Mouse (Mus musculus): ENCODE results near the gene Pusl1. TPM values are rescaled to one million over a fixed set of nuclear protein-coding genes. Genes with fewer than 3 reads are reported as not detected.

Gene Pusl1
- polyA plus RNA-seq, 1 experiment from 2014 or later, result 15.3 TPM

DNA sequence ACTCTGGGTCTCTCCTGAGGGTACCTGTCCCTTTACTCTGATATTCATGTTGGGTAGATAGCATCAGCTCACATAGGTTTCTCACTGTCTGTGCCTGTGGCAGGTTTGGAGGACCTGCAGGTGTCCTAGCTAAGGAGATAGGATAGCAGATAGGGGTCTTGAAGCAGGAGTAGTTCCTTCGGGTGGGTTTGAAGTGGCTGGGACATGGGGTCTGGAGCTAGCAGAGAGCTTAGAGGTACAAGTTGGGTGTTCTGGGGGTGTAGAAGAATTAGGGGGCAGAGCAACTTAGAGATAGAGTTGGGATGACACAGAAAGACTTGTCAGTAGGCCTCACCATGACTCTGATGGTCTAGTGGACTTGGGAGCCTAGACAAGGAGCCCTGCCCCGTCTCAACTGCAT is 42.2 kb downstream of the Pusl1 start:
- ATAC-seq (no peak), DNase-seq (no peak)
- Histone ChIP-seq H3K4me2 (ENCODE audit: low read depth, low read length) (peak overlapping the region; percentile 95), H3K4me1 (ENCODE audit: insufficient read depth) (peaks cover 40% of the 10 kb centered on the region), H3K4me3 (ENCODE audit: low read depth, low read length) (no peak overlapping the region), H3K27ac (ENCODE audit: low read depth) (no peak overlapping the region), H3K9me3 (ENCODE audit: low read length) (no peaks in the 10 kb centered on the region), H3K36me3 (replicated peaks; ENCODE audit: insufficient read depth, low read length) (no peaks in the 10 kb centered on the region; the same call in 1 of the 2 replicates), H3K9ac (replicated peaks) (peak overlapping the region; percentile 95), H3K27me3 (ENCODE audit: insufficient read depth, low read length) (no peaks in the 10 kb centered on the region)
- WGBS (ENCODE audit: insufficient replicate concordance), result 75% methylated on average over 2 of the region's 2 CpGs
- TF ChIP-seq CTCF (IDR thresholded peaks at IDR 0.05; ENCODE audit: low read depth) (no peak), EP300 (IDR thresholded peaks at IDR 0.05; ENCODE audit: low read depth) (no peak)

DNA sequence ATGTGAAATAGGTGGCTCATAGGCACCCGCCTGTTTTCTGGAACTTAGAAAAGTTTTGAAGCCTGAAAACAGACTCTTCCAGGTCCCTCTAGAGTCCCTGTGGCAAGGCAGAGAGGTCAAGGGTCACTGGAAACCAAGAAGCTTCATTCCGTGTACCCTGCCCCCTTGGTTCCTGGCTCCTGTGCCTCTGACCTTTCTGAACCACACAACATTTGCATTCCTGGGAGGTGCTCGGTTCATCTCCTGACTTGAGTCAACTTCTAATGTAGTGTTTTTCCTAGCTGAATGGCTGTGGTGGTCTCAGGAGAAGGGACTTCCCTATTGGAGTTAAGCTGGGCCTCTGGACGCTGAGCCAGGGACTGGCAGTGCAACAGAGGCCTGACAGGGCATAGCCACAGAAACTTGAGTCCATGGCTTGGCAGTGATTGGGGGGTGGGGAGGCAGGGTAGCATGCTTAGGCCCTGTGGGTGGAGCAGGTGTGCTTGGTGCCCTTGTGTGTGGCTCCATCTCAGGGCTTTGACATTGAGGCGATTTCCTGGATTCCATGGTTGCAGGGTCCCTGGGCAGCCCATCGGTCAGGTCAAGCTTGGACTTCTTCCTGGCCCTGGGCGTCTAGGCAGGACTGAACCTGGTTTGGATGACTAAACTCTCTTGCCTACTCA is 43.0 kb downstream of the Pusl1 start:
- Histone ChIP-seq H3K4me3 (ENCODE audit: low read depth, low read length) (peak overlapping the region; percentile 73), H3K27me3 (ENCODE audit: insufficient read depth, low read length) (no peaks in the 10 kb centered on the region), H3K27ac (ENCODE audit: low read depth) (0 out of 2 replicates have a peak overlapping the region, but pooled peaks have one; percentile 80), H3K4me1 (ENCODE audit: insufficient read depth) (peaks cover 40% of the 10 kb centered on the region), H3K36me3 (replicated peaks; ENCODE audit: insufficient read depth, low read length) (no peaks in the 10 kb centered on the region; the same call in 1 of the 2 replicates), H3K9ac (replicated peaks) (peak overlapping the region; percentile 95), H3K9me3 (ENCODE audit: low read length) (no peaks in the 10 kb centered on the region), H3K4me2 (ENCODE audit: low read depth, low read length) (peak overlapping the region; percentile 95)
- WGBS (ENCODE audit: insufficient replicate concordance), result 63% methylated on average over 7 of the region's 7 CpGs
- TF ChIP-seq EP300 (IDR thresholded peaks at IDR 0.05; ENCODE audit: low read depth) (no peak), CTCF (IDR thresholded peaks at IDR 0.05; ENCODE audit: low read depth) (no peak)
- DNase-seq (no peak), ATAC-seq (no peak)

DNA sequence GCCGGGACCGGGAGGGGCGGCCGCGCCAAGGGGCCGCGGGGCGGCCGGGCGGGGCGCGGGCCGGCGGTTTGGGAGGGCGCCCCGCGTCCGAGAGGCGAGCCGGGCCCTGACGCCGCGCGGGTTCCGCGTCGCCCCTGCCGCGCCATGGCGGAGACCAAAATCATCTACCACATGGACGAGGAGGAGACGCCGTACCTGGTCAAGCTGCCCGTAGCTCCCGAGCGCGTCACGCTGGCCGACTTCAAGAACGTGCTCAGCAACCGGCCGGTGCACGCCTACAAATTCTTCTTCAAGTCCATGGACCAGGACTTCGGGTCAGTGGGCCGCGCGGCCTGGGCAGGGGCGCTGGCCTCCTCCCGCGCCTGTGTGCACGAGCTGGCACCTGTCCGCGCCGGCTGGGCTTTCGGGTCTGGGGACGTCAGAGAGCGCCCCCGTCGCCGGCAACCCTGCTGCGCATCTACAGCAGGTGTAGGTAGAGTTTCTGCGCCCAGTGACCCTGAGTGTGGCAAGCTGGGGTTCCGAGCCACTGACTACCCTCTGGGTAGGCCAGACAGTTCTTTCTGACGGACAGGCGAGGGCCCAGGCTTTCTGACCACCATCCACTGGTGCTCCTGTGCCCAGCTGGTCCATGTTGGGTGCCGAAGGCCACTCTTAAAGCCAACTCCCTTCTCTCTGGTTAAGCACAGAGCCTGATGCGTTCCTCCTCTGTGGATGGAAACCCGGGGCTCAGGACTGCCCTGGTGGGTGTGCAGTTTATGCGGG is 43.8 kb downstream of the Pusl1 start:
- ATAC-seq (peak; percentile 60), DNase-seq (peak; percentile 64)
- no peaks in the 10 kb centered on the region for H3K27me3 ChIP-seq (ENCODE audit: insufficient read depth, low read length)
- 3% methylated on average over 49 of the region's 69 CpGs for WGBS (ENCODE audit: insufficient replicate concordance)
- peak overlapping the region; percentile 80 for H3K27ac ChIP-seq (ENCODE audit: low read depth)
- H3K4me2 ChIP-seq (ENCODE audit: low read depth, low read length), result peak overlapping the region; percentile 95
- TF ChIP-seq CTCF (IDR thresholded peaks at IDR 0.05; ENCODE audit: low read depth), result peak; percentile 27; the same call in 1 of the 2 replicates
- TF ChIP-seq EP300 (IDR thresholded peaks at IDR 0.05; ENCODE audit: low read depth), result no peak
- peak overlapping the region; percentile 95 for H3K9ac ChIP-seq (replicated peaks)
- peaks cover 40% of the 10 kb centered on the region for H3K4me1 ChIP-seq (ENCODE audit: insufficient read depth)
- no peaks in the 10 kb centered on the region for H3K9me3 ChIP-seq (ENCODE audit: low read length)
- no peaks in the 10 kb centered on the region for H3K36me3 ChIP-seq (replicated peaks; ENCODE audit: insufficient read depth, low read length)
- peak overlapping the region; percentile 73 for H3K4me3 ChIP-seq (ENCODE audit: low read depth, low read length)

DNA sequence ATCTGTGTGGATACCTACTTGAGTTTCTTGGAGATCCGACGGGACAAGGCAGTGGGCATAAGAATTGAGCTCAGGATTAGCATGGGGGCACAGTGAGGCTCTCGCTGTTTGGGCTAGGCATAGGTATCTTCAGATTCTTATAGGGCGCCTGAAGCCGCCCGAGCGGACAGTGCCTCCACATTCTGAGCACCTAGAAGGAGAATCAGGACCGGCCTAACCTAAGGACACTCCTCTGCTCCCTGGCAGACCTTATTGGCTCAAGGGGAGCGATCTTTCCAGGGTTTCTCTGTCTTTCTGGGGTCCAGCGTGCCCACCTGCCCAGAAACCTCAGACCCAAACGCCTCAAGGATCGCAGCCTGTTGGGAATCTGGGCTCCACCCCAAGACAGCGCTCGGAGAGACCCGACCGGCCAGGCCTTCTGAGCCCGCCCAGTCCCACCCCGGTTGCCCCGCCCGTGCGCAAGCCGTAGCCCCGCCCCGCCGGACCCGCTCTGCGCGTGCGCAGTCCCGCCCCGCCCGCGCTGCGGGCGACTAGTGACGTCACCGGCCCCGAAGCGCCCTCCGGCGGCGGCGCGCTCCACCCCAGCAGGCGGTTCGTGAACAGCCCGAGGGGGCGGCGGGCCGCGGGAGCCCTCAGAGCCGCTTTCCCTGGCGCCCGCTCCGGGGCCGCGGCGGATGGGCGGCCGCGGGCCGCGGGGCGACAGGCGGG is 44.6 kb downstream of the Pusl1 start, which contains the start of gene Dvl1:
Gene Dvl1, plus strand, starts transcription at position 532 of the 708 bp plus-strand sequence.
- peak; percentile 92 for ATAC-seq
- peak within 1 kb of the TSS; percentile 95 for H3K4me2 ChIP-seq (ENCODE audit: low read depth, low read length)
- no peaks in the 10 kb centered on the region for H3K36me3 ChIP-seq (replicated peaks; ENCODE audit: insufficient read depth, low read length)
- no peaks in the 10 kb centered on the region for H3K27me3 ChIP-seq (ENCODE audit: insufficient read depth, low read length)
- H3K27ac ChIP-seq (ENCODE audit: low read depth), result peak within 1 kb of the TSS; percentile 80
- WGBS (ENCODE audit: insufficient replicate concordance), result 3% methylated on average over 47 of the region's 65 CpGs
- peak; percentile 97 for DNase-seq
- peak within 1 kb of the TSS; percentile 95 for H3K9ac ChIP-seq (replicated peaks)
- TF ChIP-seq CTCF (IDR thresholded peaks at IDR 0.05; ENCODE audit: low read depth) (peak; percentile 59), EP300 (IDR thresholded peaks at IDR 0.05; ENCODE audit: low read depth) (no peak)
- H3K4me3 ChIP-seq (ENCODE audit: low read depth, low read length), result peak within 1 kb of the TSS; percentile 73
- peaks cover 40% of the 10 kb centered on the region for H3K4me1 ChIP-seq (ENCODE audit: insufficient read depth)
- H3K9me3 ChIP-seq (ENCODE audit: low read length), result no peaks in the 10 kb centered on the region

DNA sequence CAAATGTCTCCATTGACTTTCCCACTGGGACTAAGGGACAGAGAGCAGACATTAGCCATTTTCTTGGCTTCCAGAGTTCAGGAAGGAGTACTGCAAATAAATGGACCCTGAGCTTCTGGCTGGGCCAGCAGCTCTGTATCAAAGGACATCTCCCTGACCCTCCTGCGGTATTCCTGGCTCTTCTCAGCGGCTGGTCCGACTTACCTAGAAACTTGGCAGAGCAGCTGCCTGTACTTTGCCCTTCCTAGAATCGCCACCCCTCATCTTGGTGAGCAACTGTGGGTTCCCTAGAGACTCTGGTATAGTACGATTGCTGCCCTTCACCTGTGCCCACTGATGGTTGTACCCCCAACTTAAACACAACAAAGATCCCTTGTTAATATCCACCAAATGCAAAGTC is 48.4 kb downstream of the Pusl1 start:
- Histone ChIP-seq H3K4me2 (ENCODE audit: low read depth, low read length) (no peak overlapping the region), H3K9me3 (ENCODE audit: low read length) (no peaks in the 10 kb centered on the region), H3K27ac (ENCODE audit: low read depth) (no peak overlapping the region), H3K36me3 (replicated peaks; ENCODE audit: insufficient read depth, low read length) (no peaks in the 10 kb centered on the region), H3K4me1 (ENCODE audit: insufficient read depth) (peaks cover 25% of the 10 kb centered on the region), H3K4me3 (ENCODE audit: low read depth, low read length) (no peak overlapping the region), H3K27me3 (ENCODE audit: insufficient read depth, low read length) (peaks cover 4% of the 10 kb centered on the region; the same call in 1 of the 2 replicates), H3K9ac (replicated peaks) (no peak overlapping the region)
- ATAC-seq (no peak), DNase-seq (no peak)
- WGBS (ENCODE audit: insufficient replicate concordance), result 76% methylated on average over 5 of the region's 5 CpGs
- TF ChIP-seq CTCF (IDR thresholded peaks at IDR 0.05; ENCODE audit: low read depth) (no peak), EP300 (IDR thresholded peaks at IDR 0.05; ENCODE audit: low read depth) (no peak)

Measured in liver, postnatal 0 days (tissue).